Mouse (Mus musculus) embryonic fibroblast, embryonic 13.5 days (primary cell): ENCODE data around the gene Cphx2.
"Not testable (repeated sequence)": the region's sequence is repeated elsewhere in the genome, so short reads cannot be mapped to it uniquely, and the experiment has no call there.

ENCODE experiments used
- CTCF ChIP-seq: IDR thresholded peaks from 2 replicates; pipeline ENCODE4 v1.5.1; 2011; ENCODE audit warnings: mild to moderate bottlenecking, control low read depth, low read length, moderate library complexity, borderline replicate concordance; ENCODE audit not compliant: insufficient read depth
- POLR2A ChIP-seq: IDR thresholded peaks from 2 replicates; pipeline ENCODE4 v1.6.1; 2011; ENCODE audit warnings: low read depth, mild to moderate bottlenecking, control low read depth, low read length, moderate library complexity

DNA sequence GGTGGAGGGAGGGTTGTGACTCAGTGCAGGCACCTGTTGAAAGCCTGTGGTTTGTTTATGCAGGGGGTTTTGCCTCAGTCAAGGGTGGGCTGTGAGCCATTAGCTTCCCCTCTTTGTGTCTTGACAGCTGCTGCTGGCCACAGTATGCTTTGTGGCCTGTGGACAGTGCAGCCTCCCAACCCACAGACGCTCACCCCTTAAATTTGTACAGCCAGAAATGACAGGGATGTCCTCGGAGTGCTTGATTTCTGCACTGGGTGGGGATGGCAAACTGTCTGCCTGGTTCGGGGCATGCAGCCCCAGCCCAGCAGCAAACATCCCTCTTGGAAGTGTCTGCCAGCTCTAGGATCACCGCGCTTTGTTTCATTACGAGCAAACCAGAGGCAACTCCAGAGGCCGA, 36.8 kb downstream of the Cphx2 start, which contains the start of gene Duxbl2:
- not testable (repeated sequence) for TF ChIP-seq CTCF, POLR2A
